8 mouse cellular contexts compared by ENCODE assay signal in the genomic region with DNA sequence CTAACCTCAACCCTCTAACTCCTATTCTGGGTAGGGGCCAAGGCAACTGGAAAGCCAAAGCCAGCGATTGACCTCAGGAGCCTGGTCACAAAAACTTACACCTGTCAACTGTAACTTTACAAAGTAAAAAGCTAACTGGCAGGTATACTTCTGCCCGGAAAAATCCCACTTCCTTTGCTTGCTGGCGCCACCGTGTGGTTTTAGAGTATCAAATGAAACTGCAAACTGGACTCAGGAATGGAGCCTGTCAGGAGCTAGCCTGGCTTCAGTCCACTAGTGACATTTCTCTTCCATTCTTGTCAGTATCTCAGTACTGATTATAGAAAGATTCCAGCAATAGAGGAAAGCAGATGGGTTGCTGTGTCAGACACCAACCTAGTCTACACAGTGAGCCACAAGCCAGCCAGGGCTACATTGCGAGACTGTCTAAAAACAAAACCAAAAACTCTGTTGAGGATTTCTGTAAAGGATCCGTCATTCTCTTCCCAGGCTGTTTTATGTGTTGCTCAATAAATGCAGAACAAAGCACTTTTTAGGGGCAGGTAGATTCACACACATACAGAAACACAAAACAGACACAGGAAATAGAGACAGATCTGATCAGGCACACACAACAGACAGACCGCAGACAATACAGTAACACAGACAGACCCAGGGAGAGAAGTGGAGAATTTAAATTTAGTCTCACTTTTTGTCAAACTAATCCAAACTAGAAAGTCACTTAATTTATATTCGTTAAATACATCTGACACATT. TPM values are rescaled to one million over a fixed set of nuclear protein-coding genes. Genes with fewer than 3 reads are reported as not detected.
A peak's percentile ranks its signal among the peaks of the same experiment; 100 is the strongest.
DNase-seq lines count a peak whose midpoint lies in the region; ATAC-seq and TF ChIP-seq lines count a peak whose summit lies in the region.

No protein-coding gene starts in this region.

- H3K9ac ChIP-seq in midbrain, embryonic 13.5 days (replicated peaks) = no peak overlapping the region
- H3K9ac ChIP-seq in forebrain, embryonic 16.5 days (replicated peaks; ENCODE audit: low read depth, low read length) = no peak overlapping the region

- ATAC-seq in midbrain, embryonic 13.5 days = no peak
- ATAC-seq in forebrain, embryonic 16.5 days = 0 out of 2 replicates have a peak, but pooled peaks have one; percentile 38
- peak; percentile 78 for ATAC-seq in inflammation-experienced regulatory T-cells, adult 6 months

- peaks cover 13% of the 10 kb centered on the region; the same call in 1 of the 2 replicates for H3K27me3 ChIP-seq in midbrain, embryonic 10.5 days (ENCODE audit: low read depth, poor library complexity, severe bottlenecking)
- peaks cover 28% of the 10 kb centered on the region for H3K27me3 ChIP-seq in midbrain, embryonic 13.5 days
- H3K27me3 ChIP-seq in forebrain, embryonic 16.5 days (replicated peaks; ENCODE audit: control insufficient read depth, insufficient read depth, low read length) = 0 out of 2 replicates have a peak, but pooled peaks cover 9% of the 10 kb centered on the region
- H3K27me3 ChIP-seq in limb, embryonic 10.5 days (ENCODE audit: low read depth, poor library complexity, severe bottlenecking) = 0 out of 2 replicates have a peak, but pooled peaks cover 6% of the 10 kb centered on the region

- 34% methylated on average over 8 of the region's 8 CpGs for WGBS in midbrain, embryonic 10.5 days
- WGBS in midbrain, embryonic 13.5 days = 32% methylated on average over 8 of the region's 8 CpGs
- 35% methylated on average over 8 of the region's 8 CpGs for WGBS in forebrain, embryonic 16.5 days
- WGBS in limb, embryonic 10.5 days = 36% methylated on average over 8 of the region's 8 CpGs

- peak; percentile 73; the same call in 1 of the 2 replicates for TF ChIP-seq CTCF in brain, embryonic 14.5 days (IDR thresholded peaks at IDR 0.05; ENCODE audit: borderline replicate concordance, extremely low read depth, insufficient read depth, insufficient read length)

- no peak for TF ChIP-seq POLR2A in brain, embryonic 14.5 days (IDR thresholded peaks at IDR 0.05; ENCODE audit: borderline replicate concordance, extremely low read depth, insufficient read depth, insufficient read length, poor library complexity, severe bottlenecking)

- H3K27ac ChIP-seq in midbrain, embryonic 10.5 days (replicated peaks) = no peak overlapping the region
- H3K27ac ChIP-seq in midbrain, embryonic 13.5 days = no peak overlapping the region
- H3K27ac ChIP-seq in forebrain, embryonic 16.5 days (ENCODE audit: low read length) = no peak overlapping the region
- no peak overlapping the region for H3K27ac ChIP-seq in limb, embryonic 10.5 days

- H3K4me3 ChIP-seq in midbrain, embryonic 10.5 days = no peak overlapping the region
- no peak overlapping the region for H3K4me3 ChIP-seq in midbrain, embryonic 13.5 days (replicated peaks)
- no peak overlapping the region for H3K4me3 ChIP-seq in forebrain, embryonic 16.5 days (replicated peaks; ENCODE audit: low read length)
- H3K4me3 ChIP-seq in limb, embryonic 10.5 days = no peak overlapping the region

- no peaks in the 10 kb centered on the region for H3K36me3 ChIP-seq in midbrain, embryonic 10.5 days
- H3K36me3 ChIP-seq in midbrain, embryonic 13.5 days = no peaks in the 10 kb centered on the region
- H3K36me3 ChIP-seq in forebrain, embryonic 16.5 days (ENCODE audit: control insufficient read depth, insufficient read depth) = no peaks in the 10 kb centered on the region
- H3K36me3 ChIP-seq in limb, embryonic 10.5 days = no peaks in the 10 kb centered on the region

- peaks cover 3% of the 10 kb centered on the region; the same call in 1 of the 2 replicates for H3K4me1 ChIP-seq in midbrain, embryonic 10.5 days
- H3K4me1 ChIP-seq in midbrain, embryonic 13.5 days (replicated peaks) = peaks cover 3% of the 10 kb centered on the region; the same call in 1 of the 2 replicates
- 0 out of 2 replicates have a peak, but pooled peaks cover 2% of the 10 kb centered on the region for H3K4me1 ChIP-seq in forebrain, embryonic 16.5 days (replicated peaks; ENCODE audit: control insufficient read depth, insufficient read depth, low read length)
- H3K4me1 ChIP-seq in limb, embryonic 10.5 days = peaks cover 2% of the 10 kb centered on the region

- H3K9me3 ChIP-seq in midbrain, embryonic 10.5 days (replicated peaks) = no peaks in the 10 kb centered on the region
- no peaks in the 10 kb centered on the region for H3K9me3 ChIP-seq in midbrain, embryonic 13.5 days
- no peaks in the 10 kb centered on the region for H3K9me3 ChIP-seq in forebrain, embryonic 16.5 days (ENCODE audit: control insufficient read depth, low read length)
- H3K9me3 ChIP-seq in limb, embryonic 10.5 days (replicated peaks) = no peaks in the 10 kb centered on the region

- peak; percentile 48 for DNase-seq in midbrain, embryonic 10.5 days (ENCODE audit: low spot score)
- peak; percentile 62 for DNase-seq in brain, embryonic 14.5 days (ENCODE audit: low read depth)
- peak; percentile 54 for DNase-seq in limb, embryonic 10.5 days (ENCODE audit: low spot score)
- peak; percentile 51 for DNase-seq in neural tube, embryonic 10.5 days (ENCODE audit: extremely low spot score, low spot score)
- DNase-seq in thymus, adult 18-20 months = peak; percentile 18 to 35

- H3K4me2 ChIP-seq in midbrain, embryonic 13.5 days (replicated peaks) = no peak overlapping the region
- no peak overlapping the region for H3K4me2 ChIP-seq in forebrain, embryonic 16.5 days (ENCODE audit: low read length)

RNA-seq across cellular contexts. Expression of a gene that starts 5.5 kb away (rescaled TPM):
- polyA plus RNA-seq in midbrain, embryonic 10.5 days (2016; fragmentation: Nextera tagmentation; extraction: Ambion mirVana) = 97.5 and 99.5 TPM in 2 replicates
- polyA plus RNA-seq in midbrain, embryonic 13.5 days (2015; fragmentation: Nextera tagmentation; extraction: Ambion mirVana) = 87.3 and 89.7 TPM in 2 replicates
- polyA plus RNA-seq in brain, embryonic 14.5 days (2012; rRNA removed) = 45.6 and 48.5 TPM in 2 replicates
- polyA plus RNA-seq in forebrain, embryonic 16.5 days (2015; fragmentation: Nextera tagmentation; extraction: Ambion mirVana) = 103 and 106 TPM in 2 replicates
- polyA plus RNA-seq in inflammation-experienced regulatory T-cells, adult 6 months (2017; shearing (Covaris generic)) = 10 to 100 TPM; 32.9 to 46.9 (median 43.7) TPM
- polyA plus RNA-seq in limb, embryonic 10.5 days (2016; fragmentation: Nextera tagmentation; extraction: Ambion mirVana) = 85.4 and 95.5 TPM in 2 replicates

RNA-seq across cellular contexts. Expression of a gene that starts 6.9 kb away (rescaled TPM):
- not detected in 2 replicates for polyA plus RNA-seq in midbrain, embryonic 10.5 days (2016; fragmentation: Nextera tagmentation; extraction: Ambion mirVana)
- not detected in 2 replicates for polyA plus RNA-seq in midbrain, embryonic 13.5 days (2015; fragmentation: Nextera tagmentation; extraction: Ambion mirVana)
- polyA plus RNA-seq in brain, embryonic 14.5 days (2012; rRNA removed) = not detected in 2 replicates
- polyA plus RNA-seq in forebrain, embryonic 16.5 days (2015; fragmentation: Nextera tagmentation; extraction: Ambion mirVana) = not detected in 2 replicates
- not detected for polyA plus RNA-seq in inflammation-experienced regulatory T-cells, adult 6 months (2017; shearing (Covaris generic))
- not detected in 2 replicates for polyA plus RNA-seq in limb, embryonic 10.5 days (2016; fragmentation: Nextera tagmentation; extraction: Ambion mirVana)

RNA-seq across cellular contexts. Expression of a gene that starts 59.8 kb away (rescaled TPM):
- polyA plus RNA-seq in midbrain, embryonic 10.5 days (2016; fragmentation: Nextera tagmentation; extraction: Ambion mirVana) = 35.8 and 37.6 TPM in 2 replicates
- polyA plus RNA-seq in midbrain, embryonic 13.5 days (2015; fragmentation: Nextera tagmentation; extraction: Ambion mirVana) = 32.0 and 34.0 TPM in 2 replicates
- polyA plus RNA-seq in brain, embryonic 14.5 days (2012; rRNA removed) = 20.5 and 21.2 TPM in 2 replicates
- 29.8 and 34.9 TPM in 2 replicates for polyA plus RNA-seq in forebrain, embryonic 16.5 days (2015; fragmentation: Nextera tagmentation; extraction: Ambion mirVana)
- polyA plus RNA-seq in inflammation-experienced regulatory T-cells, adult 6 months (2017; shearing (Covaris generic)) = 10 to 100 TPM; 12.7 to 30.6 (median 25.1) TPM
- polyA plus RNA-seq in limb, embryonic 10.5 days (2016; fragmentation: Nextera tagmentation; extraction: Ambion mirVana) = 40.7 and 42.4 TPM in 2 replicates
